Mouse (Mus musculus) kidney, adult 2 months (tissue): ENCODE results near the gene Mgst2. TPM values are rescaled to one million over a fixed set of nuclear protein-coding genes. Genes with fewer than 3 reads are reported as not detected.

Experiments
- DNase-seq: peaks from one replicate; pipeline ENCODE4 v3.0.0; 2021
- H3K27ac ChIP-seq: fragments of 200-500 bp; 2 replicates; pipeline ENCODE4 v1.5.1; 2012; ENCODE audit warnings: low read depth, low read length, control low read depth, inconsistent platforms; ENCODE audit not compliant: insufficient read depth
- H3K27me3 ChIP-seq: fragments of 200-500 bp; replicated peaks from 2 replicates; pipeline ENCODE4 v1.6.1; 2012; ENCODE audit warnings: mild to moderate bottlenecking, moderate library complexity, low read length, inconsistent platforms; ENCODE audit not compliant: control insufficient read depth, insufficient read depth
- H3K36me3 ChIP-seq: fragments of 200-500 bp; 2 replicates; pipeline ENCODE4 v1.6.1; 2012; ENCODE audit warnings: mild to moderate bottlenecking, moderate library complexity, low read length, inconsistent platforms; ENCODE audit not compliant: control insufficient read depth, insufficient read depth
- H3K4me1 ChIP-seq: fragments of 200-500 bp; 2 replicates; pipeline ENCODE4 v1.6.1; 2011; ENCODE audit warnings: low read length; ENCODE audit not compliant: control insufficient read depth, insufficient read depth
- H3K4me3 ChIP-seq: fragments of 200-500 bp; 2 replicates; pipeline ENCODE4 v1.5.1; 2011; ENCODE audit warnings: mild to moderate bottlenecking, low read depth, low read length, control low read depth; ENCODE audit not compliant: insufficient read depth
- CTCF ChIP-seq: fragments of 200-500 bp; conservative IDR thresholded peaks from 2 replicates; pipeline ENCODE4 v1.5.1; 2011; ENCODE audit warnings: low read depth, mild to moderate bottlenecking, control low read depth, low read length, moderate library complexity, mixed read lengths; ENCODE audit not compliant: insufficient read depth, insufficient read length
- POLR2A ChIP-seq: fragments of 200-500 bp; IDR thresholded peaks from one replicate; pipeline ENCODE4 v1.6.1; 2011; ENCODE audit warnings: low read depth, low read length, control low read depth
- WGBS: fragments of 180-500 bp; shearing (Covaris S2); methylation state at CpG from one replicate; pipeline ENCODE4 v1.1.7; 2018; 5-methylcytosine and 5-hydroxymethylcytosine counted together
- polyA plus RNA-seq: library from polyadenylated mRNA; depleted of rRNA; stranded (reverse); fragments of >200 nt; gene quantifications from 2 replicates; pipeline ENCODE4 v1.2.3, GENCODE M21; 2012

Gene Mgst2
- polyA plus RNA-seq, 1 experiment = 0.55 TPM

GRCm38 (mm10) chr3:51646301-51646700, 13.9 kb upstream of the Mgst2 start:
- whole genome bisulfite sequencing = 81% methylated on average over 10 of the region's 10 CpGs
- Histone ChIP-seq H3K27ac (no peak overlapping the region), H3K27me3 (no peaks in the 10 kb centered on the region), H3K4me3 (no peak overlapping the region), H3K4me1 (no peaks in the 10 kb centered on the region), H3K36me3 (no peaks in the 10 kb centered on the region)
- no peak for DNase-seq
- no peak for TF ChIP-seq CTCF
- no peak for TF ChIP-seq POLR2A

- Histone ChIP-seq H3K27ac (no peak overlapping the region), H3K36me3 (no peaks in the 10 kb centered on the region), H3K27me3 (no peaks in the 10 kb centered on the region), H3K4me1 (no peaks in the 10 kb centered on the region), H3K4me3 (no peak overlapping the region)
- 86% methylated on average over 4 of the region's 4 CpGs for WGBS
- TF ChIP-seq POLR2A (no peak), CTCF (no peak)
- no peak for DNase-seq
These were observed 12.8 kb upstream of the Mgst2 start for GRCm38 (mm10) chr3:51647356-51647755.

DNA sequence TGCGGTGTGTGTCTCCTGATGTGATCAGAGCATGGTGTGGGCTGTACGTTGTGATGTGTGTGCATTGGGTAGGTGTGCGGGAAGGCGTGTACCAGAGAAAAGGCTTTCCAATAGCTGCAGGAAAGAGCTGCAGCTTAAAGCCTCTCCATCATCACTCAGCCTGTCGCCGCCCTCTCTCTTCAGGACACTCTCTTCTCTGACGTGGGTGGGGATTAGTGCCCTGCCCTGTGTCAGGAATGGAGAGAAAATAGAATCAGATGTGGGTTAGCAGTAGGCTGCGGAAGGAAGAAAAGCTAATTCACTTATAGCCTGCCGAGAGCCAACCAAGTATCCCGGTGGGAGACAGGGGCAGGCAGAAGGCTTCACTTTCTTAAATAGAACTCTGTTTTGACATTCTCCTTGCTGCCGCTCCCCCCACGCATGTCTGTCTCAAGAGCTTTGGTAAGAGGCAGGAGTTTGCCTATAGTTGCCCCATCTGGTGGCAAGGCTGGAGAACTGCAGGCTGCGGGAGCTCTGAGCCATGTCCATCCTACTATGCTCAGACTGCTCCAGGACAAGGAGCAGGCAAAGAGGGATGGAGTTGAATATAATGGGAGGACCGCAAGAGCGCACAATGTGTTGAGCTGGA, 12.0 kb upstream of the Mgst2 start:
- DNase-seq = peak; percentile 74
- Histone ChIP-seq H3K27ac (no peak overlapping the region), H3K36me3 (no peaks in the 10 kb centered on the region), H3K27me3 (no peaks in the 10 kb centered on the region), H3K4me1 (no peaks in the 10 kb centered on the region), H3K4me3 (no peak overlapping the region)
- TF ChIP-seq CTCF = peak; percentile 89
- TF ChIP-seq POLR2A = no peak
- 40% methylated on average over 15 of the region's 15 CpGs for WGBS

GRCm38 (mm10) chr3:51649426-51649825, 10.7 kb upstream of the Mgst2 start:
- TF ChIP-seq POLR2A = no peak
- no peak for TF ChIP-seq CTCF
- DNase-seq = peak; percentile 70
- 38% methylated on average over 8 of the region's 8 CpGs for WGBS

DNA sequence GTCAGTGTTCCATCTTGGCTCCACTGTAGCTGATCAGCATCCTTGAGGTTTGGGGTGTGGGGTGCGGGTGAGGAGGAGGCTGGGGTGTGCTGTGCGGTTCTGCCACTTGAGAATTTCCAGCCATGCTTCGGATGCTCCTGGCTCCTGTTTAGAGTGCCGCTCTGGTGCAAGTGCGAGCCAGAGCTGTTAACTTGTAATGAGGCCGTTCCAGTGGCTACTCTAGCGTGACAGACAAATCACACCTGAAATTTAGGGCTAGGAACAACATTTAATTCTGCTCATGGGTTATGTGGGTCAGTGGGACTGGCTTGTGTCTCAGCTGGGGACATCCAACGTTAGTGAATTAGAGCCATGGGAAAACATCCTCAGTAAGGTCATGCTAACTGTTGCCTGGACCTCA, 10.2 kb upstream of the Mgst2 start:
- Histone ChIP-seq H3K36me3 (no peaks in the 10 kb centered on the region), H3K4me1 (no peaks in the 10 kb centered on the region), H3K27me3 (no peaks in the 10 kb centered on the region), H3K4me3 (no peak overlapping the region), H3K27ac (no peak overlapping the region)
- peak; percentile 74 for DNase-seq
- WGBS = 31% methylated on average over 8 of the region's 8 CpGs
- TF ChIP-seq POLR2A (no peak), CTCF (no peak)

More at GRCm38 (mm10) chr3:51649426-51649825, 10.7 kb upstream of the Mgst2 start:
- Histone ChIP-seq H3K4me1 (no peaks in the 10 kb centered on the region), H3K27me3 (no peaks in the 10 kb centered on the region), H3K36me3 (no peaks in the 10 kb centered on the region), H3K27ac (no peak overlapping the region), H3K4me3 (no peak overlapping the region)

DNA sequence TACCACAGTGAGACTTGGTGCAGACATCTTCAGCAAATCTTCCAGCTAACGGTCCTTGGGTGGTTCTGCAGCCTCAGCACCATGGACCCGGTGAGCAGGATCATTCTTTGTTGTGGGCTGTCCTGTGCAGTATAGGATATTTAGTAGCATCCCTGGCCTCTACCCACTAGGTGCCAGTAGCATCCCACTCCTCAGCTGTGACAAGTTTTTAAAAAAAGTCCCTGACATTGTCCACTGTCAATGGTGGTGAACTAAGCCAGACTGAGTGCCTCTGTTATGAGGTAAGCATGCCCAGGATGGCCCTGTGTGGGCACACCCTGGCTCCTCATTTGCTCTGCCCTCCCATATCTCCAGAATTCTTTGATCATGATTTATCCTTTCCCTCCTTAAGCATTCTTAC, 9.0 kb upstream of the Mgst2 start:
- Histone ChIP-seq H3K36me3 (no peaks in the 10 kb centered on the region), H3K27me3 (no peaks in the 10 kb centered on the region), H3K27ac (no peak overlapping the region), H3K4me3 (no peak overlapping the region), H3K4me1 (no peaks in the 10 kb centered on the region)
- DNase-seq = no peak
- TF ChIP-seq POLR2A (no peak), CTCF (no peak)
- WGBS = 80% methylated on average over 2 of the region's 2 CpGs

DNA sequence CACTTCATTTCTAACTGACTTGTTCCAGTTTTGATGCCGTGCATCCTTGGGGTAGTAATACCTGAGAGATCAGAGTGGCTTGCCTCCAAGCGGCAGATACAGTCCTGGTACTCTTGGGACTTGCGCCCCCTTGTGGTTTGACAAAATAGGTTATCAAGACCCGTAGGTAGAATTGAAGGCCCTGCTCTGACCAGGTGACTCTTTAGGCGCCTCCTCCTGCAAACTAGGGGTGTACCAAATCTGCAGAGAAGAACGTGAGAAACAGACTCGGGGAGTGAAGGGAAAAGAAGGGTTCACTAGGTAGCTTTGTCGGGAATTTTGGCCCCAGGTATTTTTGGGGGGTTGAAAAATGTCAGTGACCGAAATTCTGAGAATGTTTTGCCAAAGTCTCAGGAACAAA, 7.9 kb upstream of the Mgst2 start:
- H3K36me3 ChIP-seq = no peaks in the 10 kb centered on the region
- peak overlapping the region; percentile 39; the same call in 1 of the 2 replicates for H3K27ac ChIP-seq
- H3K4me1 ChIP-seq = no peaks in the 10 kb centered on the region
- no peak overlapping the region for H3K4me3 ChIP-seq
- H3K27me3 ChIP-seq = no peaks in the 10 kb centered on the region
- no peak for TF ChIP-seq POLR2A
- TF ChIP-seq CTCF = peak; percentile 70
- DNase-seq = peak; percentile 87
- 5% methylated on average over 9 of the region's 9 CpGs for WGBS

- Histone ChIP-seq H3K27ac (peak overlapping the region; percentile 39; the same call in 1 of the 2 replicates), H3K4me3 (no peak overlapping the region), H3K4me1 (no peaks in the 10 kb centered on the region), H3K27me3 (no peaks in the 10 kb centered on the region), H3K36me3 (no peaks in the 10 kb centered on the region)
- TF ChIP-seq CTCF (0 out of 2 replicates have a peak, but pooled peaks have one; percentile 1), POLR2A (no peak)
- WGBS = 1% methylated on average over 9 of the region's 9 CpGs
- DNase-seq = peak; percentile 54
These were observed 7.5 kb upstream of the Mgst2 start for GRCm38 (mm10) chr3:51652701-51653100.
